Mouse (Mus musculus): ENCODE results near the gene Fmo5.

DNA sequence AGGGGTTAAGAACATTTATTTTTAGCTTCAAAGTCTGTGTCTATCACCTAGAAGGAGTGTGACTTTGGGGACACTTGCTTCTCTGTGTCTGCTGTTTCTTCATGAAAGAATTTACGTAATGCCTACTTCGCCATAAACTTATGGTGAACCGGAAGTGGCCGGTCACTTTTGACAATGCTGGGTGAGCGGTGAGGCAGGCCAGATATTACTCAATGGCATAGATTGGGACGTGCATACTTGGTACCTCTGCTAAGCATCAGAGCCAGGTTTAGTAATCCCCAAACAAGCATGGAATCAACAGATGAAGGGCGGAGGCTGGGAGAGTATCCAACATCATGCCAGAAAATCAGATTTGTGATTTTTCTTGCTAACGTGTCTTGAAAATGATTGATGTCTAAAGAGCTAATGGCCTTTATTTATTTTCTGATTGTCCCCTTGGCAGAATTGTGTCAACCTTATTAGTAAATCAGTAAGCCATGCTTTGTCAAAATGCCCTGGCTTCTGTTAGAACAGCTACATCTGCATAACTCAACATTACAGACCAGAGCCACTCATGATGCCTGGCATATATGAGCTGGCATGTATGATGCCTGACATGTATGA lies 2.8 kb downstream of the Fmo5 start:
- no peak for TF ChIP-seq CTCF (IDR thresholded peaks at IDR 0.05; ENCODE audit: low read depth)
- no peak for TF ChIP-seq EP300 (optimal IDR thresholded peaks at IDR 0.05)

Measured in stomach, postnatal 0 days (tissue).